ENCODE assay signal across 8 mouse cellular contexts in genomic region chr12:98746746-98747379, GRCm38 (mm10). TPM values are rescaled to one million over a fixed set of nuclear protein-coding genes. Genes with fewer than 3 reads are reported as not detected.
DNase-seq lines count a peak whose midpoint lies in the region; ATAC-seq lines count a peak whose summit lies in the region.

Gene Zc3h14 (plus strand): TSS chr12:98746964.

- ATAC-seq in hindbrain, embryonic 16.5 days: peak; percentile 91

- peaks cover 25% of the 10 kb centered on the region for H3K4me1 ChIP-seq in hindbrain, embryonic 16.5 days (ENCODE audit: control insufficient read depth, insufficient read depth, low read depth, low read length)

- peaks cover 47% of the 10 kb centered on the region for H3K79me2 ChIP-seq in macrophage (ENCODE audit: inconsistent target)

- H3K9ac ChIP-seq in hindbrain, embryonic 16.5 days (ENCODE audit: low read depth, low read length): peak within 1 kb of the TSS; percentile 93

- no peaks in the 10 kb centered on the region for H3K9me3 ChIP-seq in hindbrain, embryonic 16.5 days (ENCODE audit: control insufficient read depth, low read length)

- peak within 1 kb of the TSS; percentile 72 for H3K4me2 ChIP-seq in hindbrain, embryonic 16.5 days (ENCODE audit: low read length)

- DNase-seq in T-cell, adult 2 months (ENCODE audit: low spot score): peak; percentile 94
- DNase-seq in cerebellum, postnatal 36 days: peak; percentile 88 to 94
- DNase-seq in gastrocnemius, adult 18-20 months (ENCODE audit: low spot score): peak; percentile 91
- DNase-seq in left cerebral cortex, adult 18-20 months (ENCODE audit: low spot score in 2 of 2): peak; percentile 90 to 92
- peak; percentile 91 for DNase-seq in right cerebral cortex, adult 18-20 months
- peak; percentile 56 for DNase-seq in urinary bladder, postnatal 10 days (ENCODE audit: low spot score)

- under 1% methylated on average over 63 of the region's 87 CpGs for WGBS in hindbrain, embryonic 16.5 days
- under 1% methylated on average over 69 of the region's 87 CpGs for WGBS in macrophage (ENCODE audit: missing documents)

- no peaks in the 10 kb centered on the region for H3K36me3 ChIP-seq in hindbrain, embryonic 16.5 days (ENCODE audit: control insufficient read depth, insufficient read depth, low read length)
- H3K36me3 ChIP-seq in macrophage (ENCODE audit: inconsistent target): no peaks in the 10 kb centered on the region

- peak within 1 kb of the TSS; percentile 97 for H3K4me3 ChIP-seq in hindbrain, embryonic 16.5 days (ENCODE audit: low read length)
- peak within 1 kb of the TSS; percentile 67 for H3K4me3 ChIP-seq in macrophage (ENCODE audit: inconsistent target)

- H3K27ac ChIP-seq in hindbrain, embryonic 16.5 days (ENCODE audit: low read depth, low read length): peak within 1 kb of the TSS; percentile 95
- H3K27ac ChIP-seq in macrophage: no peak within 1 kb of the TSS

- H3K27me3 ChIP-seq in hindbrain, embryonic 16.5 days (replicated peaks; ENCODE audit: control insufficient read depth, insufficient read depth, low read length): no peaks in the 10 kb centered on the region

RNA-seq across cellular contexts. Expression of gene Zc3h14, which starts in this region (rescaled TPM):
- total RNA-seq in gastrocnemius, adult 18-20 months (2021): 10 to 100 TPM; 46.9 to 49.6 TPM
- 95.0 and 95.8 TPM in 2 replicates for polyA plus RNA-seq in hindbrain, embryonic 16.5 days (2015; fragmentation: Nextera tagmentation; extraction: Ambion mirVana)
- 10 to 100 TPM; 96.0 to 97.4 TPM for total RNA-seq in left cerebral cortex, adult 18-20 months (2021)
- total RNA-seq in macrophage (2018; cell fraction: chromatin; rRNA removed): 100 to 1,000 TPM in 9 of 26 experiments, 10 to 100 TPM in 17; 26.4 to 162 (median 92.0) TPM
- 10 to 100 TPM; 37.2 to 55.8 (median 44.1) TPM for total RNA-seq in macrophage (2018; cell fraction: cytosol; rRNA removed)
- total RNA-seq in macrophage (2018; cell fraction: nucleus; rRNA removed): 10 to 100 TPM; 22.3 to 98.1 (median 57.0) TPM
- 40.5 to 58.9 TPM (median 43.7 TPM) in 3 replicates for polyA plus RNA-seq in macrophage (2018)
